Comparison of ENCODE assay signal across 9 mouse cellular contexts in genomic region chr9:41118065-41118464, GRCm38 (mm10). TPM values are rescaled to one million over a fixed set of nuclear protein-coding genes. Genes with fewer than 3 reads are reported as not detected.
DNase-seq lines count a peak whose midpoint lies in the region; ATAC-seq and TF ChIP-seq lines count a peak whose summit lies in the region.
"Had no signal": no experiment of that assay in that cellular context is flagged by ENCODE, and none has a peak within 500 bp of the region (broad histone marks: within the 10 kb centered on the region; RNA-seq: fewer than 3 reads in every experiment).

No protein-coding gene starts in this region.

- 46% methylated on average over 7 of the region's 7 CpGs for WGBS in intestine, embryonic 15.5 days
- WGBS in intestine, postnatal 0 days, result 39% methylated on average over 7 of the region's 7 CpGs
- WGBS in hindbrain, embryonic 13.5 days, result 73% methylated on average over 7 of the region's 7 CpGs

- no peak overlapping the region for H3K9ac ChIP-seq in intestine, embryonic 15.5 days
- H3K9ac ChIP-seq in intestine, postnatal 0 days (ENCODE audit: low read depth, low read length), result no peak overlapping the region
- H3K9ac ChIP-seq in hindbrain, embryonic 13.5 days, result no peak overlapping the region
- H3K9ac ChIP-seq: limb, embryonic 15.5 days had no signal

- peak; percentile 74 for DNase-seq in G1E (ENCODE audit: low spot score)
- peak; percentile 46 for DNase-seq in c-Kit-positive CD71-positive TER-119-negative erythroid progenitor cells, embryonic 14.5 days (ENCODE audit: low read depth)
- no peak for DNase-seq in right cerebral cortex, postnatal 14 days
- DNase-seq: kidney, postnatal 10 days had no signal

- TF ChIP-seq POLR2A in myocyte (IDR thresholded peaks at IDR 0.05; ENCODE audit: insufficient read length, low read depth), result no peak

- no peaks in the 10 kb centered on the region for H3K4me1 ChIP-seq in intestine, embryonic 15.5 days (replicated peaks)
- no peaks in the 10 kb centered on the region for H3K4me1 ChIP-seq in intestine, postnatal 0 days (replicated peaks; ENCODE audit: control insufficient read depth, insufficient read depth, low read length)
- H3K4me1 ChIP-seq in G1E (ENCODE audit: insufficient read depth, low read depth, low read length), result peaks cover 76% of the 10 kb centered on the region
- H3K4me1 ChIP-seq in hindbrain, embryonic 13.5 days (replicated peaks), result peaks cover 6% of the 10 kb centered on the region

- H3ac ChIP-seq in myocyte (ENCODE audit: control insufficient read depth, insufficient read length), result no peak overlapping the region

- no peaks in the 10 kb centered on the region for H3K9me3 ChIP-seq in intestine, embryonic 15.5 days
- H3K9me3 ChIP-seq in intestine, postnatal 0 days (ENCODE audit: control insufficient read depth), result no peaks in the 10 kb centered on the region
- H3K9me3 ChIP-seq in G1E (replicated peaks), result no peaks in the 10 kb centered on the region
- no peaks in the 10 kb centered on the region for H3K9me3 ChIP-seq in hindbrain, embryonic 13.5 days
- H3K9me3 ChIP-seq: limb, embryonic 15.5 days had no signal

- no peak for TF ChIP-seq CTCF in intestine, postnatal 0 days (IDR thresholded peaks at IDR 0.05; ENCODE audit: low read depth)
- no peak for TF ChIP-seq CTCF in G1E (IDR thresholded peaks at IDR 0.05; ENCODE audit: low read depth, low read length)

- H3K79me2 ChIP-seq in myocyte (ENCODE audit: control insufficient read depth, insufficient read depth), result no peaks in the 10 kb centered on the region

- ATAC-seq in intestine, embryonic 15.5 days, result peak; percentile 34; the same call in 1 of the 2 replicates
- no peak for ATAC-seq in intestine, postnatal 0 days
- ATAC-seq in G1E (ENCODE audit: extremely low read depth, insufficient number of reproducible peaks, low FRiP score, poor library complexity, severe bottlenecking), result peak; percentile 95
- no peak for ATAC-seq in hindbrain, embryonic 13.5 days (ENCODE audit: low FRiP score)

- no peaks in the 10 kb centered on the region for H3K36me3 ChIP-seq in intestine, embryonic 15.5 days
- H3K36me3 ChIP-seq in intestine, postnatal 0 days (ENCODE audit: control insufficient read depth, insufficient read depth), result no peaks in the 10 kb centered on the region
- peaks cover 17% of the 10 kb centered on the region for H3K36me3 ChIP-seq in G1E (replicated peaks)
- no peaks in the 10 kb centered on the region for H3K36me3 ChIP-seq in myocyte (ENCODE audit: control insufficient read depth, insufficient read depth)
- H3K36me3 ChIP-seq in hindbrain, embryonic 13.5 days, result no peaks in the 10 kb centered on the region
- H3K36me3 ChIP-seq: limb, embryonic 15.5 days had no signal

- H3K27me3 ChIP-seq in intestine, embryonic 15.5 days (replicated peaks), result no peaks in the 10 kb centered on the region
- H3K27me3 ChIP-seq in intestine, postnatal 0 days (replicated peaks; ENCODE audit: control insufficient read depth, insufficient read depth, low read length), result no peaks in the 10 kb centered on the region
- H3K27me3 ChIP-seq in G1E (ENCODE audit: insufficient read depth, low read length), result no peaks in the 10 kb centered on the region
- H3K27me3 ChIP-seq in myocyte (ENCODE audit: control insufficient read depth, insufficient read depth, insufficient read length), result no peaks in the 10 kb centered on the region
- H3K27me3 ChIP-seq in hindbrain, embryonic 13.5 days, result no peaks in the 10 kb centered on the region
- H3K27me3 ChIP-seq: limb, embryonic 15.5 days had no signal

- no peak overlapping the region for H3K27ac ChIP-seq in intestine, embryonic 15.5 days
- no peak overlapping the region for H3K27ac ChIP-seq in intestine, postnatal 0 days (ENCODE audit: low read depth, low read length)
- no peak overlapping the region for H3K27ac ChIP-seq in hindbrain, embryonic 13.5 days
- H3K27ac ChIP-seq: limb, embryonic 15.5 days had no signal

- H3K4me2 ChIP-seq in intestine, embryonic 15.5 days (replicated peaks), result no peak overlapping the region
- no peak overlapping the region for H3K4me2 ChIP-seq in intestine, postnatal 0 days (replicated peaks; ENCODE audit: low read depth)
- peak overlapping the region; percentile 23 for H3K4me2 ChIP-seq in myocyte (ENCODE audit: low read depth)
- no peak overlapping the region for H3K4me2 ChIP-seq in hindbrain, embryonic 13.5 days
- H3K4me2 ChIP-seq: limb, embryonic 15.5 days had no signal

- H3K4me3 ChIP-seq in intestine, embryonic 15.5 days (replicated peaks), result no peak overlapping the region
- H3K4me3 ChIP-seq in intestine, postnatal 0 days (ENCODE audit: low read depth, low read length), result no peak overlapping the region
- H3K4me3 ChIP-seq in G1E (ENCODE audit: low read depth, low read length) (no peak overlapping the region; the same call in 1 of the 2 replicates), myocyte (no peak overlapping the region)
- no peak overlapping the region for H3K4me3 ChIP-seq in hindbrain, embryonic 13.5 days
- H3K4me3 ChIP-seq: limb, embryonic 15.5 days had no signal

TF ChIP-seq in myocyte, 11 proteins besides CTCF, POLR2A, EP300 and RAD21:
- TF ChIP-seq TCF12 (IDR thresholded peaks at IDR 0.05; ENCODE audit: insufficient read depth, poor library complexity, severe bottlenecking) (no peak), E2F4 (IDR thresholded peaks at IDR 0.05; ENCODE audit: insufficient read depth) (no peak), MAX (IDR thresholded peaks at IDR 0.05; ENCODE audit: low read depth) (no peak), TCF3 (IDR thresholded peaks at IDR 0.05; ENCODE audit: insufficient read length, low read depth) (peak; percentile 33), USF1 (IDR thresholded peaks at IDR 0.05; ENCODE audit: low read depth) (no peak), REST (IDR thresholded peaks at IDR 0.05; ENCODE audit: insufficient read depth, insufficient read length) (no peak), MYOD1 (IDR thresholded peaks at IDR 0.05; ENCODE audit: control insufficient read depth in 1 of 3, insufficient read length in 2 of 3, low read depth in 2 of 3) (peak in 2 of 3 experiments; percentile 1 to 79), CEBPB (IDR thresholded peaks at IDR 0.05; ENCODE audit: insufficient read depth, poor library complexity, severe bottlenecking) (peak; percentile 17; the same call in 1 of the 2 replicates), POLR2AphosphoS2 (IDR thresholded peaks at IDR 0.05; ENCODE audit: insufficient read length, low read depth) (no peak), SRF (IDR thresholded peaks at IDR 0.05; ENCODE audit: control insufficient read depth, insufficient read length, low read depth) (no peak), MYOG (IDR thresholded peaks at IDR 0.05; ENCODE audit: control insufficient read depth in 1 of 3, insufficient read depth in 1 of 3, insufficient read length in 2 of 3, low read depth in 2 of 3) (peak; percentile 17 to 84 (median 50))

RNA-seq across cellular contexts. Expression of gene Ubash3b, which starts 43.4 kb away (rescaled TPM):
- 3.8 and 4.6 TPM in 2 replicates for polyA plus RNA-seq in intestine, embryonic 15.5 days (2015; fragmentation: Nextera tagmentation; extraction: Ambion mirVana)
- 6.3 and 7.2 TPM in 2 replicates for polyA plus RNA-seq in intestine, postnatal 0 days (2015; fragmentation: Nextera tagmentation; extraction: Ambion mirVana)
- total RNA-seq in G1E (2014; fragmentation: Nextera tagmentation) (30.9 and 33.0 TPM in 2 replicates), G1E (2017) (20.9 TPM in 2 replicates)
- polyA plus RNA-seq in G1E (2012) (14.2 and 16.4 TPM in 2 replicates), myocyte (2012; fragmentation: generic; extraction: Trizol) (5.9 TPM)
- polyA plus RNA-seq in hindbrain, embryonic 13.5 days (2015; fragmentation: Nextera tagmentation; extraction: Ambion mirVana), result 17.3 and 18.2 TPM in 2 replicates

Comparison
In these comparisons a context has a peak if more than half of its experiments do, and no peak if none do; other contexts are left out.
1. ATAC-seq: peak in intestine, embryonic 15.5 days (single experiment) and G1E (single experiment); none in intestine, postnatal 0 days (single experiment) and hindbrain, embryonic 13.5 days (single experiment).